Mouse (Mus musculus): ENCODE measurements around the gene Cish. TPM values are rescaled to one million over a fixed set of nuclear protein-coding genes. Genes with fewer than 3 reads are reported as not detected.
"Not testable (repeated sequence)": the region's sequence is repeated elsewhere in the genome, so short reads cannot be mapped to it uniquely, and the experiment has no call there.

The Cish gene
- polyA plus RNA-seq, 1 experiment from 2014 or later: 8.4 TPM

- Histone ChIP-seq H3K27me3 (no peaks in the 10 kb centered on the region), H3K9me3 (no peaks in the 10 kb centered on the region), H3K36me3 (peaks cover 24% of the 10 kb centered on the region), H3K4me1 (replicated peaks) (peaks cover 18% of the 10 kb centered on the region), H3K4me2 (no peak overlapping the region), H3K27ac (no peak overlapping the region), H3K9ac (no peak overlapping the region), H3K4me3 (no peak overlapping the region)
- no peak for ATAC-seq (ENCODE audit: low FRiP score)
- 88% methylated on average over 7 of the region's 7 CpGs for WGBS
Observed at GRCm38 (mm10) chr9:107302592-107302991, 6.8 kb downstream of the Cish start.

GRCm38 (mm10) chr9:107303121-107303820 lies 7.4 kb downstream of the Cish start:
- ATAC-seq (ENCODE audit: low FRiP score): no peak
- no peaks in the 10 kb centered on the region for H3K27me3 ChIP-seq
- WGBS: 83% methylated on average over 9 of the region's 9 CpGs
- no peak overlapping the region; the same call in 1 of the 2 replicates for H3K9ac ChIP-seq
- H3K9me3 ChIP-seq: no peaks in the 10 kb centered on the region
- no peak overlapping the region for H3K4me3 ChIP-seq
- no peak overlapping the region for H3K27ac ChIP-seq
- peaks cover 13% of the 10 kb centered on the region; the same call in 1 of the 2 replicates for H3K4me1 ChIP-seq (replicated peaks)
- H3K36me3 ChIP-seq: peaks cover 24% of the 10 kb centered on the region
- H3K4me2 ChIP-seq: no peak overlapping the region

DNA sequence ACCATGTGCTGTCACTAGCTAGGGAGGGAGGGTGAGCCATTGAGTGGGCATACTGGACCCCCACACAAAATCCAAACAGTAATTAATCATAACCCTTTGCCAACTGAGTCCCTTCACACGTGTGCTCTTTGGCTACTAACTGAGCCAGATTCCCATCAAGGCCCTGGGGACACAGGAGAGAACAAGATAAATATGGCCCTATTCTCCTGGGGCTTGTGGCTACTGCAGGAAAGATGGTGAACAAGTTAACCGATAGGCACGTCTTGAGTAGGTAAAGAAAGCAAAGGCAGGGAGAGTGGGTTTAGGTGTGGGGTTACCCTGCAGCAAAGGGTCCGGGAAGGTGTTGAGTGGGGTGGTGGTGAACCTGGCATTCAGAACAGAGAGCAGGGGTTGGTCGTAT lies 8.1 kb downstream of the Cish start:
- ATAC-seq (ENCODE audit: low FRiP score): no peak
- H3K27me3 ChIP-seq: no peaks in the 10 kb centered on the region
- no peak overlapping the region for H3K4me3 ChIP-seq
- no peak overlapping the region for H3K9ac ChIP-seq
- H3K27ac ChIP-seq: no peak overlapping the region
- H3K36me3 ChIP-seq: peaks cover 24% of the 10 kb centered on the region
- 79% methylated on average over 5 of the region's 5 CpGs for WGBS
- H3K4me1 ChIP-seq (replicated peaks): peaks cover 6% of the 10 kb centered on the region; the same call in 1 of the 2 replicates
- H3K9me3 ChIP-seq: no peaks in the 10 kb centered on the region
- H3K4me2 ChIP-seq: no peak overlapping the region

- no peaks in the 10 kb centered on the region for H3K9me3 ChIP-seq
- no peak overlapping the region for H3K27ac ChIP-seq
- 0 out of 2 replicates have a peak, but pooled peaks cover 2% of the 10 kb centered on the region for H3K4me1 ChIP-seq (replicated peaks)
- H3K4me3 ChIP-seq: no peak overlapping the region
- no peak overlapping the region for H3K4me2 ChIP-seq
- no peak for ATAC-seq (ENCODE audit: low FRiP score)
- WGBS: 97% methylated on average over 3 of the region's 3 CpGs
- H3K36me3 ChIP-seq: peaks cover 24% of the 10 kb centered on the region
- no peaks in the 10 kb centered on the region for H3K27me3 ChIP-seq
- no peak overlapping the region for H3K9ac ChIP-seq
Observed at GRCm38 (mm10) chr9:107304383-107304782, 8.6 kb downstream of the Cish start.

GRCm38 (mm10) chr9:107305012-107305411 lies 9.2 kb downstream of the Cish start:
- 84% methylated on average over 4 of the region's 4 CpGs for WGBS
- Histone ChIP-seq H3K9ac (no peak overlapping the region), H3K4me3 (no peak overlapping the region), H3K4me1 (replicated peaks) (0 out of 2 replicates have a peak, but pooled peaks cover 2% of the 10 kb centered on the region), H3K36me3 (peaks cover 24% of the 10 kb centered on the region), H3K4me2 (no peak overlapping the region), H3K27me3 (no peaks in the 10 kb centered on the region), H3K27ac (no peak overlapping the region), H3K9me3 (no peaks in the 10 kb centered on the region)
- no peak for ATAC-seq (ENCODE audit: low FRiP score)

GRCm38 (mm10) chr9:107305601-107306542 lies 10.0 kb downstream of the Cish start:
- Histone ChIP-seq H3K36me3 (peaks cover 17% of the 10 kb centered on the region), H3K27me3 (no peaks in the 10 kb centered on the region), H3K4me2 (no peak overlapping the region), H3K4me1 (replicated peaks) (0 out of 2 replicates have a peak, but pooled peaks cover 2% of the 10 kb centered on the region), H3K27ac (no peak overlapping the region), H3K9ac (no peak overlapping the region), H3K9me3 (no peaks in the 10 kb centered on the region), H3K4me3 (no peak overlapping the region)
- no peak for ATAC-seq (ENCODE audit: low FRiP score)
- 72% methylated on average over 13 of the region's 13 CpGs for WGBS

GRCm38 (mm10) chr9:107306673-107307072 lies 10.8 kb downstream of the Cish start:
- not testable (repeated sequence) for H3K4me2 ChIP-seq; H3K9ac ChIP-seq; H3K4me1 ChIP-seq (replicated peaks); ATAC-seq (ENCODE audit: low FRiP score); H3K27ac ChIP-seq; H3K4me3 ChIP-seq; H3K27me3 ChIP-seq; H3K36me3 ChIP-seq; H3K9me3 ChIP-seq
- 100% methylated on average over 1 of the region's 1 CpGs for WGBS

DNA sequence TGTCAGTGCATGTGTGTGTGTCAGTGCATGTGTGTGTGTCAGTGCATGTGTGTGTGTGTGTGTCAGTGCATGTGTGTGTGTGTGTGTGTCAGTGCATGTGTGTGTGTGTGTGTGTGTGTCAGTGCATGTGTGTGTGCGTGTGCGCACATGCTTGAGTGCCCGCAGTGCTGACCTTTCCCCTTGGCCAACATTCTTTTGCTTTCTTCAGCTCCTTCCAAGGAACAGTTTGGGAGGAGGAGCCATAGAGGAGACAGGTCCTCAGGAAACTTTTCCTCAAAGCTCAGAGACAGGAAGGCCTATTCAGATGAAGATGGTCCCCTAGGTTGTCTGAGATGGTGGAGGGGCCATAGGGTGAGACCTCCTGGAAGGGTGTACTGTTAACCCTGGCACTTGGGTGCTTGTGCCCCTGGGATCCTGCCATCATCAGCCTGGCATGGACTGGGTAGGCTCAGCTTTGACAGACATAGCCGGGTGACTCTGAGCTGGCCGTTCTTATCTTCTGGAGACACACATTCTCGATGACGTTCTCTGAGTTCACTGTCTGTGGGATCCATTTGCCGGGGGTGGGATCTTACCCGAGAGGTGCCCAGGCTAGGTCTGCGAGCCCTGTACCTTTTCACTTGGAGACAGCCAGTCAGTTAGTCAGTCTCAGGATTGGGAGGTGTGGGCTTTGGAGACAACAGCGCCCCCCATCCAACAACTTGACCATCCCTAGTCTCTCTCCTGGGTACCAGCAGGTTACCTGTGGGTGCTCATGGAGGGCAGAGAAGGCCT lies 11.5 kb downstream of the Cish start:
- Histone ChIP-seq H3K9me3 (no peaks in the 10 kb centered on the region), H3K27me3 (no peaks in the 10 kb centered on the region), H3K4me1 (replicated peaks) (0 out of 2 replicates have a peak, but pooled peaks cover 2% of the 10 kb centered on the region), H3K36me3 (0 out of 2 replicates have a peak, but pooled peaks cover 2% of the 10 kb centered on the region), H3K4me3 (no peak overlapping the region), H3K27ac (no peak overlapping the region), H3K9ac (peak overlapping the region; percentile 29; the same call in 1 of the 2 replicates), H3K4me2 (no peak overlapping the region)
- ATAC-seq (ENCODE audit: low FRiP score): no peak
- 91% methylated on average over 11 of the region's 11 CpGs for WGBS

DNA sequence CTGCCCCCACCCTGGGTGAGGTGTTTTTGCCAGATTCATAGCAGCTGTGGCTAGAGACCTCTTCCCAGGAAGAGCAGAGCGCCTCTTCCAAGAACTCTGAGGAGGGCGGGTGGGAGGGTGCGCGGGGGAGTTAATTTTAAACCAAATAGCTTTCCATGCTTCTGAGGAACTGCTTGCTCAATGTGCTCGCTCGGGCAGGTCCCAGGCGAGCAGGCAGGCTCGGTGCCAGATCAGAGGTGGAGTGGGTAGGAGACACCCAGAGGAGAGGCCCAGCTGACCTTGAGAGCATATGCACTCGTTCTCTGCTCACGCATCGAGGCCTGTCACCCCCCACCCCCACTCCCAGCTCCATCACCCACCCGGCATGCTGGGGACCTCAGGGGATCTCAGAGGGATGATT lies 12.1 kb downstream of the Cish start:
- Histone ChIP-seq H3K4me3 (no peak overlapping the region), H3K9ac (peak overlapping the region; percentile 29; the same call in 1 of the 2 replicates), H3K27ac (no peak overlapping the region), H3K9me3 (no peaks in the 10 kb centered on the region), H3K27me3 (no peaks in the 10 kb centered on the region), H3K4me2 (no peak overlapping the region), H3K4me1 (replicated peaks) (0 out of 2 replicates have a peak, but pooled peaks cover 2% of the 10 kb centered on the region), H3K36me3 (no peaks in the 10 kb centered on the region)
- 62% methylated on average over 12 of the region's 12 CpGs for WGBS
- ATAC-seq (ENCODE audit: low FRiP score): no peak

DNA sequence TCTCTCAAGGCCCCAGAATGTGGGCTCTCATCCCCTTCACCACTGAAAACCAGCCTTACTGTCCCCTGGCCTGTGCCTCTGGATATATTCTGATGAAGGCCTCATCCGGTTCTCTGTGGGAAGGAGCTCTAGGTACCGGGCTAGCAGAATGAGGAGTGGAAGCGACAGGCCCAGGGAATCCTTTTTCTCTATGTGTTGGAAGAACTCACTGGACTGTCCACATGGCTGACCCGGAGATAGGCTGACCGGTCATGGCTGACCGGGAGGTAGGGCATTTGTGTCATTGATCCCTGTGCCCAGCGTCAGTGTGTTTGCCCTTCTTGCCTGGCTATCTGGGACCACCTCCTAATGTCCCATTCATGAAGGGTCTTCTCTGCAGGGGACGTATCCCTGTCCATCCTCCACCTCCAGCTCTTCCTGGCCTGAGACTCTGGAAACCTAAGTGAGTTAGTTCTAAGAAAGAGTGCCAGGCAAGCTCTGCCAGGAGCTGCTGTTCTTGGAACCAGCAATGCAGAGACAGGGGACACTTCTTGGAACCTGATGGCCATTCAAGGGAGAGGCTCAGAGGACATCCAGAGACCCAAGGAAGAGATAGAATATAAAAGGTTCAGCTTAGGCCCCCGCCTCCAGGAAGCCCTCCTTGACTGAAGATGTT lies 12.6 kb downstream of the Cish start:
- Histone ChIP-seq H3K9me3 (no peaks in the 10 kb centered on the region), H3K27me3 (no peaks in the 10 kb centered on the region), H3K4me1 (replicated peaks) (0 out of 2 replicates have a peak, but pooled peaks cover 2% of the 10 kb centered on the region), H3K4me3 (no peak overlapping the region), H3K9ac (no peak overlapping the region), H3K27ac (no peak overlapping the region), H3K4me2 (no peak overlapping the region), H3K36me3 (no peaks in the 10 kb centered on the region)
- no peak for ATAC-seq (ENCODE audit: low FRiP score)
- WGBS: 87% methylated on average over 9 of the region's 9 CpGs

DNA sequence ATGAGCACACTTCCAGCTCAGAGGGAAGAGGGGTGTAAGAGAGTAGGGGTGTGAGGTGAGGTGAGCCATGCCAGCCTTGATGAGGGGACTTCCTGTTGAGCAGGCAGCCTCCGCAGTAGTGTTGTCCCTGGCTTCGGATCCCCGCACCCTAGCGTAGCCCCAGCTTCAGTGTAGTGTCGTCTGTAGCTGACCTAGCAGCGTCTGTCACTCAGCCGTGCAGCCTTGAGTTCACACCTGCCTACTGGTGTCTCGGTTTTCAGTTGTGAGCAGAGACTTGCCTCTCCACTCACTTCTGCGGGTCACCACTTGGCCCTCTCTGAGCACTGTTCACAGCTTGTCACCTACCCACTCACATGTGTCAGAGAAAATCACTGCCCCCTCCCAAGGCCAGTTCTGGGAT lies 13.3 kb downstream of the Cish start:
- Histone ChIP-seq H3K27me3 (no peaks in the 10 kb centered on the region), H3K9me3 (no peaks in the 10 kb centered on the region), H3K4me2 (no peak overlapping the region), H3K4me1 (replicated peaks) (0 out of 2 replicates have a peak, but pooled peaks cover 2% of the 10 kb centered on the region), H3K9ac (no peak overlapping the region), H3K27ac (no peak overlapping the region), H3K4me3 (no peak overlapping the region), H3K36me3 (no peaks in the 10 kb centered on the region)
- ATAC-seq (ENCODE audit: low FRiP score): no peak
- 81% methylated on average over 9 of the region's 9 CpGs for WGBS

Data from hindbrain, embryonic 13.5 days (tissue).